Mouse (Mus musculus): ENCODE results near the gene Pgam5.

The Pgam5 gene

DNA sequence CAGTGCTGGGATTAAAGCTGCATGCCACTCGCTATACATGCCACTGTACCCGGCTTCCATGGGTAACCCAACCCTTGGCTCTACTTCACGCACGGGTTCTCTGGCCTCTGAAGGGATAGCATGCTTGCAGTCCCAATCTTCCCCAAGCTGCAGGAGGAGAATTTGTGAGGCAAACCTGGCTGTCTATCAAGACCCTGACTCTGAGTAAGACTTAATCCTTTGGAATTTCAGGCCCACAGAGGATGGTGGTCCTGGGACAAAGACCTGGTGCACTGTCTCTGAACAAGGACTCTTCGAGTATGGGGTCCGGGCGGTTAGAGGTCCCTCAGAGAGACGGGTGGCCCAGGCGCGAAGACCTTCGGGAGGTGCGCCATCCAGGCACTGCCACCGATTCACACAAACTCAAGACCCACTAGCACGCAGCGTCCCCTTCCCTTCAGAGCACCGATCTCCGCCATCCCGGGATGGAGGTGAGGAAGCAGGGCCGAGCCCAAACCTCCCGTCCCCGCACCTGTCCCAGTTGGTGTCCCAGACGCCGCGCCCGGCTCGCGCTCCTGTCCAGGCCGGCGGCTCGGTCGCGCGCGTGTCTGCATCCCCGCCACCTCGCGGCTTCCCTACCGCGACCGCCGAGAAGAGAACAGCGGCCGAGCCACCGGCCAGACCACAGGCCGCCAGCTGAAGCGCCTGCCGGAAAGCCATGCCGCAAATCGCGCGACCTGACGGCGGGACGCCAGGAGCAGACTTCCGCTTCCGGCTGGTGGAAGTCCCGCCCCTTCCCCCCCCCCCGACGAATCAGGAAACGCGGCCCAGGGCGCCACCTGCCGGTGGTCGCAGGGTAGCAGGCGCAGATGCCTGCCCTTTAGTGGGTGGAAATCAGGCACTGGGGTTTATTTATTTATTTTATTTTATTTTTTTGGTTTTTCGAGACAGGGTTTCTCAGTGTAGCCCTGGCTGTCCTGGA, at the start of gene Pgam5:
Pgam5 (minus strand) TSS at position 773 of the 961 bp plus-strand sequence.
- peak; percentile 92 for ATAC-seq (ENCODE audit: low TSS enrichment)

DNA sequence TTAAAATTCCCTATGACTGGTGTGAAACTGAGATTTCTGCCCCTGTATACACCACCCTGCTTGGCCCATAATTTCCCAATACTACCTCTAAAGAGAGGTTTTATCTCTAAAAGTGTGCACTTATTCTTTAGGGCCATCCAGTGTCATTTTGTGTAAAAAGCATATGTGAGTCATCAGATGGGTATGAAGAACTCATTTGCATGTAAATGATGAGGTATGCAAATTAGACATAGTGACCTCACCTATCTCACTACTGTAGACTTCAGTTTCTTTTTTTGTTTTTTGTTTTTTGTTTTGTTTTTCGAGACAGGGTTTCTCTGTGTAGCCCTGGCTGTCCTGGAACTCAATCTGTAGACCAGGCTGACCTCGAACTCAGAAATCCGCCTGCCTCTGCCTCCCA, 43.4 kb upstream of the Pgam5 start:
- ATAC-seq (ENCODE audit: low TSS enrichment): no peak

DNA sequence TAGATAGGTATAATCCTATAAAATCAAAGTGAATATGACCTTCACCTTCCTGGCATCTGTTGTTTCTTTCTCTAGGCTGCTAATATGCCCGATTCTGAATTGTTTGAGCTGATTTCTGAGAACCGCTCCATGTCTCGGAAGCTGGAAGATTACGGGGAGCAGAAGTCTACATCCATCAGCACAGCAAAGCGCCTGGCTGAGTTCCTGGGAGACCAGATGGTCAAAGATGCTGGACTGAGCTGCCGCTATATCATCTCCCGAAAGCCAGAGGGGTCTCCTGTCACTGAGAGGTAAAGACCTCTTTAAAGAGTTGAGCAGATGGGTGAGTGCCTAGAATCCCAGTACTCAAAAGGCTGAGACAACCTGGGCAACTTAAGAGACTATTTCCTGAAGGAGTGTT, 39.1 kb upstream of the Pgam5 start:
- no peak for ATAC-seq (ENCODE audit: low TSS enrichment)

DNA sequence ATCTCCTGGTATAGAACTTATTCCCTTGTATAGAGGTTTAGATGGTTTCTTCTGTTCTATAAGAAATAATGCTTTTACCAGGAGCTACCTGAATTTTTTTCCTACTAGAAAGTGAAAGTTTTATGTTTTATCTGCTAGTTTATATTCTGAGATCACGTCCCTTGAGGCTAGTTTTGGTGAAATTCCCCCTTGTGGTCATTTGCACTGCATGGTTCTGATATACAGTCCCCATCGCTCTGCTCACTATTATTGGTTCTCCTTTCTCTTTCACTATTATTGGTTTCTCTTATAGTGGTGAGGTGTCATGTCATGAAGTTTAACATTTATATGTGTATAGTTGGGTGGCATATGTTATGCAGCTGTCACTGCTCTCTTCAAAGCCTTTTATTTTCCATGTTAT, 30.9 kb upstream of the Pgam5 start:
- ATAC-seq (ENCODE audit: low TSS enrichment): no peak

DNA sequence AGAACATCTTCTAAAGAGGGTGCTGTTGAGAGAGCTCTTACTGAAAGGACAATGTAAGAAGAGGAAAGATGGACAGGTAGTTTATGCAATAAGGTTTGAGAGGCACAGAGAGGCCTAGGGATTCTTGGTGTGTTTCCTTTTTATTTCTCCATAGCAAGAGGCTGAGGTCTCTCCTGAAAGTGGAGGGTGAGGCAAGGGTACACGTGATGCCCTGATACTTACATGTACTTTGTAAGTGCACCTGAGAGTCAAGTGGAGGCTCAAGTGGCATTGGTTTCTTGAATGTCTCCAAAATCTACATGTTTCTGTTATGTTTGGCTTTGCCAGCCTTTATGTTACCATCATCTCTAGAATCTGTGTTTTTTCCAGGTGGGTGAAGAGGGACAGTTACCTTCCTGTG, 26.9 kb upstream of the Pgam5 start:
- ATAC-seq (ENCODE audit: low TSS enrichment): no peak

DNA sequence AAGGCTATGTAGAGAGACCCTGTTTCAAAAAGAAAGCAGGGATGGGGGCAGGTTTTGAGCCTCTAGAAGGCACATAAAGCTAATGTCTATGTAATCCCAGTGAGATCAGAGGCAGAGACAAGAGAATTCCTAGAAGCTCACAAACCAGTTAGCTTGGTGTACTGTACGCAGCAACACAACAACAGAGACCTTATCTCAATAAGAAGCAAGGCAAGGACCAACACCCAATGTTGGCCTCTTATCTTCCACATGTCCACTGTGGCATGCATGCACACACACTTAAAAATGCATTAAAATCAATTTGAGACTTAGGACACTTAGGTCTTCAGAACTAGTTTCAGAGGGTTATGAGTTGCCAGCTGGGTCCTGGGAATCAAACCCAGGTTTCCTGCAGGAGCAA, 21.9 kb upstream of the Pgam5 start:
- no peak for ATAC-seq (ENCODE audit: low TSS enrichment)

DNA sequence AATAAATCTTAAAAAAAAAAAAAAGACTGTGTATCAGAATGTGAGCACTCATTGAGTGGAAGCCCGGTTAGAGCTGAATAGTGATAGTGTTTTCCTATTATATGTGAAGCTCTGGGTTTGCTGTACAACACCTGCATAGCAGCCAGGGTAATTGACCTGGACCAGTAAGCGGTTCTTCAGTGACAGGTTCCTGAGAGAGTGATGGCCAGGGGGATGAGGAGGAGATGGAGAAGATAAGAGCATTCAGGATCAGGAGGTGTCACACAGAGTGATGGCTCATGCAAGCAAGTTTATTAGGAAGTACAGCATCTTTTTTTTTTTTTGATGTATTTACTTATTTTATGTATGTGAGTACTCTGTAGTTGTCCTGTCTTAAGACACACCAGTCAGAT, 17.4 kb upstream of the Pgam5 start:
- ATAC-seq (ENCODE audit: low TSS enrichment): no peak

DNA sequence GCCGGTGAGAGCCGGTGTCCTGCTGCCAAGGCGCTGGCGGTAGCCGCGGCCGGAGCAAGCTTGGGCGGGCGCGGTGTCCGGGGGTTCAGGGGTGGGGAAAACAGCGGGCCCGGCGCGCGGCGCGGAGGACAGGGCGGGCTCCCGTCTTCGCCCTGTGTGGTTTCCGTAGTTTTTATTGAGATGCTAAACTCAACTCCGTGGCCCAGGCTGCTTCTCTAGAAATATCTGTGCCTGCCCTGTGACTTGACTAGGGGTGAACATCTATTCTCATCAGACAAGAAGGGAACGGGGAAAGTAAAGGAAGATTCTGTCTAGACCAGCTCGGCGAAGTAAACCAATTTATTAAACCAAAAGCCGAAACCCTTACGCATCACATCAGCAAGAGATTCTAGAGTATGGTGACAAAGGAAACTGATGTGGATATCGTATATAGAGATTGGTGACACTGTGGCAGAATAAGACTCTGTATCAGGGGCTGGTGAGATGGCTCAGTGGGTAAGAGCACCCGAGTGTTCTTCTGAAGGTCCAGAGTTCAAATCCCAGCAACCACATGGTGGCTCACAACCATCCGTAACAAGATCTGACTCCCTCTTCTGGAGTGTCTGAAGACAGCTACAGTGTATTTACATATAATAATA, 16.9 kb upstream of the Pgam5 start:
- ATAC-seq (ENCODE audit: low TSS enrichment): no peak; the same call in 1 of the 2 replicates

DNA sequence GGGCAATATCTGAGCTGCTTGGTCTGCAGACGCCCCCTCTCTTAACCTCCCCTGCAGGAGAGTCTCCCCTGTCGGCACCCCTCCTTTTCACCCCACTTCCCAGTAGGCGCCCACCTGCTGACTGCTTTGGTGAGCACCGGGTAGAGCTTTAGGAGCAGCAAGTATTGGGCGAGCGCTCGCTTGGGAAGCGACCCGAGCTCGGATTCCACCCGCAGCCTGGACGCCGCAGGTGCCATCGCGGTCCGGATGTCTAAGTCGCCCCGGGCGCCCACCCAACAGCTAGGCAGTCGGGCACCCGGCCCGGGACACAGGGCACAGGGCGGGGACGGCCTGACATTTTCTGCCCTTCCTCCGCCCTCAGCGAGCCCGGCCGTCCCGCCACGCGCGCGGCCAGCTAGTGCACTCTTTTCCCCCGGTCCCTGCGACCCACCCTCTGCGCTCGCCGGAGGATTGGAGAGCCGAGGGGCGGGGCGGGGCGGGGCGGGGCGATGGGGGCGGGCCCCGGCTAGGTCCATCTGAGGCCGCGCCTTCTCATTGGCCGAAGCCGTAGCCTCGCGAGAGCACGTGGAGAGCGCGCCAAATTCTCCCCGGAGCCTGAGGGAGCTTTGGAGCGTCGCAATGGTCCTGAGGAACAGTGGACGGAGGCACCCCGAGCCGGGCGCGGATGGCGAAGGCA, 16.2 kb upstream of the Pgam5 start, which contains the start of the genes Pxmp2 and Pole:
Pxmp2 (minus strand) TSS at position 417 of the 676 bp plus-strand sequence.
Pole (plus strand) TSS at position 537 of the 676 bp plus-strand sequence.
- ATAC-seq (ENCODE audit: low TSS enrichment): peak; percentile 98

DNA sequence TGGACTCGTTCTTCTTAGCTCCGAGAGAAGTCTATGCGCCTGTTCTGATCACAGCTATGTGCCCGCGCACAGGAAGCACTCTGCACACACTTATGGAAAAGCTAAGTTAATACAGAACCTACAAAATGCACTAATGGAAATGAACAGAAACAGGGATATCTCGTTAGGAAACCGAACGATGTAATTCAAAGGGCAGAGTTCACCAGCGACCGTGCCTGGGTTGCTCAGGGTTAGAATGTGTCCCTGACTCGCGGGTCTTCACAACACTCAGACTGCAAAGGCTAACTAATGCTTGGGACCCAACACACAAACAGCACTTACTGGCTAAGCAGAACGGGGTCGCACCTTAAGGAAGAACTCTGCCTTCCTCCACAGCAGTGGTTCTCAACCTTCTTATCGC, 15.4 kb upstream of the Pgam5 start:
- ATAC-seq (ENCODE audit: low TSS enrichment): no peak

DNA sequence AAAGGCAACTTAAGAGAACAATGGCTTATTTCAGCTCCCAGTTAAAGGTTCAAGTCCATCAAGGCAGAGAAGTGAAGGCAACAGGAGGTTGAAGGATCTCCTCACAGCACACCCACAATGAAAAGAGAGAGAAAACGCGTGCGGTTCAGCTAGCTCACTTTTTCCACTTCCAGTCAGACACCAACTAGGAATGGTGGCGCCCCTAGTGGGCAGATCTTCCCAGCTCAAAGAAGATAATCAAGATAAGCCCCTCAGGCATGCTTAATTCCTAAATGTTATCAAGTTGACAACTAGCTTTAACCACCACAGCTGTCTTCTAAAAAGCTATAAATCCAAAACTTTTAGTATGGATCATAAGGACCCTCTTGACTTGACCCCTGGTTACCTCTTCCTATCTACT, 14.8 kb upstream of the Pgam5 start:
- ATAC-seq (ENCODE audit: low TSS enrichment): no peak

DNA sequence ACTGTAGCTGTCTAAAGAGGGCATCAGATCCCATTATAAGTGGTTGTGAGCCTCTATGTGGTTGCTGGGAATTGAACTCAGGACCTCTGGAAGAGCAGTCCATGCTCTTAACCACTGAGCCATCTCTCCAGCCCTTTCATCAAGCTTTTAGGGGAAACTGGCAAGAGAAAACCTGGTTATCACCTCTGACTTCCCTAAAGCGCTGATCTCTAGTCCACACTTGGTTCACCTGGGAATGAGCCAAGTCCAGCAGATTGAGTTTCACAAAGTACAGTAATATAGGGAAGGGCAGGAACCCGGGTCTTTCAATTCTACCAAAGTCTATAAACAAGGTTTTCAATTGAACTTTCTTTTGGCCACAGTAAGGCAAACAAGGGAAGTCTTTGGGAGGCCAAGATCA, 12.3 kb upstream of the Pgam5 start:
- ATAC-seq (ENCODE audit: low TSS enrichment): no peak

DNA sequence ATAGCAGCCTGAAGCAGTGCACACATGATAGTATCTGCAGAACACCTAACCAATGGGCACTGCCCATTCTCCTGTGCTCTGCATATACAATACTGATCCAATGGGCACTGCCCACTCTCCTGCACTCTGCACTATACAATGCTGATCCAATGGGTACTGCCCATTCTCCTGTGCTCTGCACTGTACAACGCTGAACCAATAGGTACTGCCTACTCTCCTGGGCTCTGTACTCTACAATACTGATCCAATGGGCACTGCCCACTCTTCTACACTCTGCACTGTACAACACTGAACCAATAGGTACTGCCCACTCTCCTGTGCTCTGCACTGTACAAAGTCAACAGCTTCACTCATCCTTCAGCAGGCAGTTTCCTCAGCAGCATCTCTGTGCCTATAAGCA, 7.2 kb upstream of the Pgam5 start:
- no peak for ATAC-seq (ENCODE audit: low TSS enrichment)

DNA sequence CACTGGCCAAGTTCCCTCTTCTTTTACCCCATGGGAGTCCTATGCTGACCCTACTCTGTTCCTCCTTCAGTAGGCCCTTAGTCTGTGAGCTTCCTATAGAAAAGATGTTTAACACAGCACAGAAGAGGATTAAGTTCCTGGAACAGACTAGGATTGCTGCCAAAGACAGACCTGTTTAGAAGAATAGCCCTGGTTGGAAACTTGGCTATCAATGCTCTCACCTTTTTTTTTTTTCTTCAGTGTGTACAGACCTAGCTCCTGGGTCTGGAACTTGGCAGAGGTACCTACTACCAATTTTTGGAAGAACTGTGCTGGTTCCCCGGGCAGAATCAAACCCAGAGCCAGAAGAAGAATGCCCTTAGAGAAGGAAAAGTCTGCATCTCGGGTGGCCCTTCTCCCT, 6.7 kb upstream of the Pgam5 start:
- ATAC-seq (ENCODE audit: low TSS enrichment): no peak

DNA sequence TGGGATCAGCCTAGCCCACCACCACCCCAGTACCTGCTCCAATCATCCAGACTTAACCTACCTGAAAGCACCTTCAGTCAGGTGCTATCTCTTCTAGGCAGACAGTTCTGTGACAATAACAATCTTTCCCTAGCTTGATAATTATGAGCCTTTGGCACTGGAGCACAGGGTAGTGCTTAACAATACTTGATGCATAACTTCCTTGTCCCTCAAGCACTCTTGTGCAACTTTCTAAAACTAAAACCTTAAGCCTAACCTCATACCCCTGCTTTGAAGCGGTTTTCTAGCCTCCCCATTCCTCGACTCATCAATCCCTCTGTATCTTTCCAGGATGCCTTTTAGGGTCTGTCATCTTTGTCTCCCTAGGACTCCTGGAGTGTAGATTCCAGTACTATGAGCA, 5.1 kb upstream of the Pgam5 start:
- ATAC-seq (ENCODE audit: low TSS enrichment): no peak

DNA sequence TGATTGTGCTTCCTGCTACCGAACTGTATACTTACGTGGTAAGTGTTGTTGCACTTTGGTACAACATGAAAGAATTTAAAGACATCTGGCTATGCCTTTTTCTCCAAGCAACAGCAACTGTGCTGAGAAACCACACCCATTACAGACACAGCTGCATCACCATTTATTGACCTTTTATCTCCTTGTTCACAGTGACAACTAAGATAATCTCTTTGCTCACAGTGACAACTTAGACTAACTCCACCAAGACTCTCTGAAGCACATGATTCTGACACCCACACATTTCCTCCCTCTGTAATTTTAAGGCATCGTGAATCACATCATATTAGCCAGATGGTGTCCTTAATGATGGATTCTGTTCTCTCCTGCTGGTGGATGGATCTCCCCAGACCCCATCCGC, 4.4 kb upstream of the Pgam5 start:
- ATAC-seq (ENCODE audit: low TSS enrichment): no peak

DNA sequence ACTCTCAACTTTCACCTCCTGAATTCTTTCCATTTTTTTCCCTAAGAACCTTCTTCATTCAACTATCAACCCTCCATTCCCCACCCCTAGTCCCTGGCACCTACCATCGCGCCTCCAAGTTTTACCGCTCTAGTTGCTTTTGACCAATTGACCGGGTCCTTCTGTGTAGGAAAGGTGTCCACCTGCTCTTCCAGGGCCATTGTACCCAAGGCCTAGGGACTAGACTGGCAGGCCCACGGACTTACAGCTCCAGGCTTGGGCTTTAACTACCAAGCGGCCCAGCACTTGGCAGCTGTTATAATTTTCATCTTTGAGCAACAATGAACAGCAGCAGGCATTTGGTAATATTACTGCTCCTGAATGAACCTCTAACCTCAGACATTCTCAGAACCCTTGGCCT, 529 bp upstream of the Pgam5 start:
- ATAC-seq (ENCODE audit: low TSS enrichment): no peak

DNA sequence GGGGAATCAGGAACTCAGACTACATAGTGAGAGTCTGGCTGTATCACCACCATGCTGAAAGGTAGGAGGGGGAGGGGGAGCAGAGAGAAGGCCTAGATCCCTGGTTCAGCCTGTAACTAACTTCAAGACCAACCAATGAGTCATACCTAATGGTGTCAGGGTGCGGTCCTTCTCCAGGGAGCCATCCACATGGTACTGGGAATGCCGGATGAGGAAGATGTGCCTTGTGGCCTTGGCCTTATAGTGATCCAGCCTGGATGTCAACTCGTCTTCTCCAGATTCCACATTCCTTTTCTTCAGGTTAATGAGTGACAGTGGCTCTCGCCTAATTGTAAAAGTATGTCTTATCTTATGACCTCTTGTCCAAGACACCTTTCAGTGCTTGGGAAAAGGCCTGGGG, 2.8 kb downstream of the Pgam5 start:
- no peak for ATAC-seq (ENCODE audit: low TSS enrichment)

DNA sequence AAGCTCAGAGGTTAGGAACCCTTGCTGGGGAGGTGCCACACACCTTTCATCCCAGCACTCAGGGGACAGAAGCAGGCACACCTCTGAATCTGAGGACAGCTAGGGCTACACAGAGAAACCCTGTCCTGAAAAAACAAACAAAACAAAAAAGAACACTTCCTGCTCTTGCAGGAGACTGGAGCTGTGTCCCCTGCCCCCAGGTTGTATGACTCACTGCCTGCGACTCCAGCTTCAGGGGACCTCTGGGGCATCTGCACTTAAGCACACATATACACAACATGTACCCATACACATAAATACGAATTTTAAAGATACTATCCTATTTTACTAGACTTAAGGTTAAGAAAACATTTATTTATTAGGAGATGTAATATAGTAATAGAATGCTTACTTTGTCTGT, 25.6 kb downstream of the Pgam5 start:
- ATAC-seq (ENCODE audit: low TSS enrichment): no peak

DNA sequence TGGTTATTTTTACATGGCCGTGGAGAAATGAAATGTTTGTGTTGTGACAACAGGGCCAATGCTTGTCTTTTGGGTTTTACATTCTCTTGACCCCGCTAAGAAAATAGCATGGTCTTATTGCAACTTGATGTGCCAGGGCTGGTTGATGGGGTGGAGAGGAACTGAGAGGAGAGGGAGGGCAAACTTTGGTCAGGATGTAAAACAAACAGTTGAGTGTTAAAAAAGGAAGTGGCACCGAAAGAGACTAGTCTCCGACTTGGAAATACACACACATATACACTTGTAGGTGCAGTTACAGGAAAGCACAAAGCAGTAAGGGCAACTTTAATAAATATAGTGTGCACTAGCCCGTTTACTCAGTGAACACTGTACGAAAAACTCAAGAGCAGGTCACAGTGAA, 37.4 kb downstream of the Pgam5 start:
- ATAC-seq (ENCODE audit: low TSS enrichment): no peak

DNA sequence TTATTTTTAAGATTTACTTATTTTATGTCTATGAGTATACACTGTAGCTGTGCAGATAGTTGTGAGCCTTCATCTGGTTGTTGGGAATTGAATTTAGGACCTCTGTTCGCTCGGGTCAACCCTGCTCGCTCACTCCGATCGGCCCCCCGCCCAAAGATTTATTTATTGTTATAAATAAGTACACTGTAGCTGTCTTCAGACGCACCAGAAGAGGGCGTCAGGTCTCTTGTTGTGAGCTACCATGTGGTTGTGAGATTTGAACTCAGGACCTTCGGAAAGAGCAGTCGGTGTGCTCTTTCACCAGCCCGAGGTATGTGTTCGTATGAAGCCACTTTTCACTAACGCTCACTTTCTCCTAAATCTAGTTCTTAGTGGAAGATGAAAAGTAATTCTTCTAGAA, 38.1 kb downstream of the Pgam5 start:
- ATAC-seq (ENCODE audit: low TSS enrichment): no peak

DNA sequence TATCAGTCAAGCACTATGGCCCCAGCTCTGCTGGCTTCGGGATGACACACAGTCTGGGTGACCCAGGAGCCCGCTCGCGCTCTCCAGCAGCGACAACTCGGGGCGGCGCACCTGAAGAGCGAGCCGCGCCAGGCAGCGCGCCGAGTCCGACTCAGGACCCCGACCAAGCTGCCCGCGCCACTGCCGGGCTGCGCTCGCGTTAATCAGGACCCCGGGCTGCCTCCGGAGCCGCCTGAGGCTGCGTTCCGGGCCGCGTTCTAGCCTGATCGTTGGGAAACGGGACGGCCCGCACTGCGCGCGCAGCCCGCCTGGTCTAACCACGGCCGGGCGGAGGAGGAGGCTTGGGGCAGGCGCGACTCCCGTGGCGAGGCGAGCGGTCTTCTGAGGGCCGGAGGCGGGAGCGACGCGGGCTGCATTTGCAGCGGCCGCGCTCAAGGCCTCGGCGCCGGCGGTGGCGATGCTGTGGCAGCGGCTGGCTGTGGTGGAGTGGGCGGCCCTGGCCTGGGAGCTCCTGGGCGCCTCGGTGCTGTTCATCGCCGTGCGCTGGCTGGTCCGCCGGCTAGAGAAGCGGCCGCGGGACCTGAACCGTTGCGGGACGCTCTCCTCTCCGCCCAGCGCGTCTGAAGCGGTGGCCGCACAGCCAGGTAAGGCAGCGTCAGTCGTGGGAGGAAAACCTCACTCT, 38.8 kb downstream of the Pgam5 start, which contains the start of gene Ankle2:
Ankle2 (plus strand) TSS at position 225 of the 682 bp plus-strand sequence.
- peak; percentile 97 for ATAC-seq (ENCODE audit: low TSS enrichment)
